Mouse (Mus musculus) retina, adult 2 months (tissue): ENCODE measurements around the gene Kcnip3.

Experiments used
- DNase-seq: peaks from one replicate; pipeline ENCODE4 v3.0.0-alpha.2; 2012; ENCODE audit warnings: low read depth, low spot score

Kcnip3 gene

GRCm38 (mm10) chr2:127470661-127471060 is 51.2 kb downstream of the Kcnip3 start:
- DNase-seq = no peak

GRCm38 (mm10) chr2:127470183-127470582 is 51.7 kb downstream of the Kcnip3 start:
- DNase-seq = no peak

- DNase-seq = peak; percentile 56
These were observed 59.6 kb downstream of the Kcnip3 start for GRCm38 (mm10) chr2:127462314-127462713.

DNA sequence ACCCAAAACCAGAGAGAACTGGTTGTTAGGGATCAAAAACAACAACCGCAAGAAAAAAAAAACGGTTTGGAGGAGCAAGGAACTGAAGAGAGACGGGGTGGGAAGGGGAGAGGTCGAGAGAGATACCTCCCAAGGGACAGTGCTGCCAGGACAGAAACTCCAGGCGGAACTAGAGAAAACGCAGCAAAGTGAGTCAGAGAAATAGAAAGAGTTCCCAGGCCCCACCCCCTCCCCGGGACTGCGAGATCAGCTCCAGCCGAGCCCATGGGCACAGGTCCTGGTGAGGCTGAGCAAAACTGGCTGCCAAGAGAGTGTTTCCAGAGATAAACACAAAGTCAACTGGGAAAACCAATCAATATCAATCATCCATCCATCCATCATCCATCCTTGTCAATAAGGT is 60.5 kb downstream of the Kcnip3 start:
- DNase-seq = no peak

DNA sequence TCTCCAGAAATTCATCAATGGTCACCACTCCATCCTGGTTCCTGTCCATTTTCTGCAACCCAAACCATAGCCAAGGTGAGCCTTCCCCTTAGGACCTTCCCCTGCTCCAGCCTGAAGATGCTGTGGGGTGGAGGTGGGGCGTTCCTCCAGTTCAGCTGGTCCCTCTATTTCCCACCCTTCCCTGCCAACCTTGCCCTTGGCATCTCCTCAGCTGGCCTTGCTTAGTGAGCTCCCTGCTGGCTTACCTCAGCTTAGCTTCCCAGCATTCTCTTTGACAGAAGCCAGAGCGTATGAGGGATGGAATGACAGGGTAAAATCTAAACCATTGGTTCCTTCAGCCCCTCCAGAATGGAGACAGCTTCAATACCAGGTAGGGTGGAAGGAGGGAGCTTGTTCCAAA is 62.6 kb downstream of the Kcnip3 start:
- no peak for DNase-seq

GRCm38 (mm10) chr2:127453764-127454163 is 68.1 kb downstream of the Kcnip3 start:
- DNase-seq = peak; percentile 54

DNA sequence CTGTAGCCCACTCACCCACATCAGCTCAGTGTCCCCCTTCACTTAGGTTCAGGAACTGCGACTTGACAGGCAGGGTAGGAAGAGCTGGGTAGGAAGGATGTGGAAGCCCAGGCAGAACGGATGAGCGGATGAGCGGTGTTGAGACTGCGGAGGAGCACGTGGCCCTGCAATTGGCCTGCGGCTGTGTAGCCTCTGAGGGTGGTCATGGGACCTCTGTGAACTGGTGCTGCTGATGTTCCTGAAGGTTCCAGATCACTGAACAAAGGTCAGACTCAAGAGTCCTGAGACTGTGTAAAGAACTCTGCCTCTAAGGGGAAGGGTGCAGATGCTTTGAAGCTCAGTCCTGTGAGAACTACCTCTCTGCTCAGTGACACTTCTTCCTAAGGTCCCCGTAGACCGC is 68.8 kb downstream of the Kcnip3 start:
- no peak for DNase-seq

GRCm38 (mm10) chr2:127451748-127452147 is 70.1 kb downstream of the Kcnip3 start:
- no peak for DNase-seq

- DNase-seq = no peak
These were observed 72.2 kb downstream of the Kcnip3 start for GRCm38 (mm10) chr2:127449691-127450090.

- DNase-seq = no peak
These were observed 75.0 kb downstream of the Kcnip3 start for GRCm38 (mm10) chr2:127446847-127447246.

GRCm38 (mm10) chr2:127444055-127444789 is 77.7 kb downstream of the Kcnip3 start, which contains the start of gene Fahd2a:
Fahd2a (minus strand) TSS chr2:127444565.
- DNase-seq = peak; percentile 82

DNA sequence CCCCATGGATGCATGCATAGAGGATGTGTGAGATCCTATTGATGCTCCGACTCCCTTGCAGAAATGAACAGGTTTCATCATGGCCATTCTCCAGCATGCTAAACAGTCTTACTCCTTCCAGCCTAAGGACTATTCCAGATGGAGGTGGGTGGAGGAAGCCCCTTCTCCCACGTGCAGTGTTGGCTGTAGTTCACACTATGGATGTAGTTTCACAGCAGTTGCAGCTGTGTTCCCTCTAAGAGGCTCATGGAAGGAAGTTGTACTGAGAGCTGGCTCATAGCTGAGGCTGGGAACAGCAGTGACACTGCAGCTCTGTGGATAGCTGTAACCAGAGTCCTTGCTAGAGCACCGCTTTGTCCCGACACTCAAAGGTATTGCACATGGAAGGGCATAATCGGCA is 84.2 kb downstream of the Kcnip3 start:
- no peak for DNase-seq

DNA sequence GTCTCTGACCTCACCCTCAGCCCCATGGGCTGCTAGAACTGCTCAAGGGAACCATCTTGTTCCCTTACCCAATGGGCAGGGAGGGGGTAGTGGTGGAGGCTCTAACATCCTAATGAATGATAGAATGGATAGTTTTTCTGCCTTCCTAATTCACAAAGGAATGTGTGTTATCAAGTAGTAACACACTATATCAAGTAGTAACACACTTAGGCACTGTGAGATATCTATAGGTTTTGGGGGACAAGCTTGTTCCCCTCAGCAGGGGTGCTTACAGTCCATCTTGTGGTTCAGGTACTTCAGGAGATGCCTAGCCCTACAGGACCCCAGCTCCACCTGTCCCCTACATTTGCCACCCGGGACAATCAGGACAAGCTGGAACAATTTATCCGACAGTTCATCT is 86.3 kb downstream of the Kcnip3 start:
- DNase-seq = no peak

- no peak for DNase-seq
These were observed 86.8 kb downstream of the Kcnip3 start for GRCm38 (mm10) chr2:127435135-127435534.

DNA sequence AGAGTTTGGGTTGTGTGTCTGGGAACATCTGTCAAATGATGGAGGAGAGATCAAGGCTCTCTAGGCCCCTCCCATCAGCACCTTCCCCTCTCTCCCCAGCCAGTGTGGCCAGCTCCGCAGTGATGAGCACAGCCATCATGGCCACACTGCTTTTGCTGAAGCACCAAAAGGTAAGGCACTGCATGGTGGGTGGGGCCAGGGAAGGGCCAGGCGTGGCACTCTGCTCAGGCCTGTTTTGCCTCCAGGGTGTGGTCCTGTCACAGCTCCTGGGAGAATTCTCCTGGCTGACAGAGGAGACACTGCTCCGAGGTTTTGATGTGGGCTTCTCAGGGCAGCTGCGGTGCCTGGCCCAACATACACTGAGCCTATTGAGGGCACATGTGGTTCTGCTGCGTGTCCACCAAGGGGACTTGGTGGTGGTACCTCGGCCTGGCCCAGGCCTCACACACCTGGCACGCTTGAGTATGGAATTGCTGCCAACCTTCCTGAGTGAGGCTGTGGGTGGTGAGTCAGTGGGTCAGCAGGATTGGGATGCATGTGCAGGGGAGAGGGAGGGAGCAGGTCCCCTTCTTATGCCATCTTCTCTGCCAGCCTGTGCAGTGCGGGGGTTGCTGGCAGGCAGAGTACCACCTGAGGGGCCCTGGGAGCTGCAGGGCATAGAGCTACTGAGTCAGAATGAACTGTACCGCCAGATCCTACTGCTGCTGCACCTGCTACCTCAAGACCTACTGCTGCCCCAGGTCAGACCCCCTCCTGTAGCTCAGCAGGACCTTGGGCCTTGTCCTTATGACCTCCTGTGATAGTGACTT is 88.2 kb downstream of the Kcnip3 start:
- no peak for DNase-seq

- no peak for DNase-seq
These were observed 91.7 kb downstream of the Kcnip3 start for GRCm38 (mm10) chr2:127430238-127430637.

DNA sequence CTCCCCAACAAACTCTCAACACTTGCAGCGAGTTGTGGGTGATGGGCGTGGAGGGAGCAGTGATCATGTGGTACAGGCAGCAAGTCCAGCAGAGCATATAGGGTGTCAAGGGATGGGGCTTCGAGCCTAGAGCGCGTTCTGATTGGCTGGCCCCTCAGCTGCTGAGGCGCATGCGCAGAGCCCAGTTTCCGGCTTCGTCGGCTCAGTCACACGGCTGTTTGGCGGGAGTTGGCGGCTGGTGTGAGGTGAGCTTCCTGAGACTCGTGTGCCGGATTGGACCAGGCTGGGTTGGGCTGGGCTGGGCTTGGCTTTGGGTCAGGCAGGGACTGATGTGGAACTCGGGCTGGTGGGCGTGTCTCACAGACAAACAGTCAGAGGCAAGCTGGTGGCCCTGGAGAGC is 96.9 kb downstream of the Kcnip3 start, which contains the start of gene Gpat2:
Gene Gpat2 (plus strand): TSS at position 223 of the 400 bp plus-strand sequence.
- DNase-seq = no peak

DNA sequence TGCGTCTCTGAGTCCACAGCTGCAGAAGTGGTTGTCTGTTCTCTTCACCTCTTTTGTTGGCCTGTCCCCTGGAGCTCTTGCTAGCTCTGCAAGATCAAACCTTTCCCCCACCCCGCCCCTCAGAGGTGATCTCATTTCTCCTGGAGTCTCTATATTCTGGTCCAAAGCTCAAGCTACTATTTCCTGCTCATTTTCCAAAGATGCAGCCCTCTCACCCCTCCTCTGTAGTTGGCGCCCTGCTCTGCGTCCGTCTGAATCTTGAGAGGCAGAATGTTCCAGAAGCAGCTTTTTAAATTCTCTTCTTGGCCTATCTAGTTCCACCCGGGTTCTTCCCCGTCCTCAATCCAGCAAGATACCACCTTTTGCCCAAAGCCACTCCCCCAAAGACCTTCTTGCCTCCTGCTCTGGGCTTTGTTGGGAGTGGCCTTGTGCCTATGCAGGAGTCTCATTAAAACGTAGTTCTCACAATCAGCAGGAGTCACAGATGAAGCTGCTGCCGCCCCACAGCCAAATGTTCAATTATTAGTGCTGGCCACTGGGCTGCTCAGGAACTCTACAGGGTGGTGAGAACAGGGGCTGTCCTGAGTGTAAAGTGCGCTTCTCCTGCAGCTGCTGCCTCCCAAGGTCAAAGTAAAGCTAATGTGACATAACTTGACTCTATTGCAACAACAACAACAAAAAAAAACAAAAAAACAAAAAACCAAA is 103.5 kb downstream of the Kcnip3 start:
- DNase-seq = no peak

DNA sequence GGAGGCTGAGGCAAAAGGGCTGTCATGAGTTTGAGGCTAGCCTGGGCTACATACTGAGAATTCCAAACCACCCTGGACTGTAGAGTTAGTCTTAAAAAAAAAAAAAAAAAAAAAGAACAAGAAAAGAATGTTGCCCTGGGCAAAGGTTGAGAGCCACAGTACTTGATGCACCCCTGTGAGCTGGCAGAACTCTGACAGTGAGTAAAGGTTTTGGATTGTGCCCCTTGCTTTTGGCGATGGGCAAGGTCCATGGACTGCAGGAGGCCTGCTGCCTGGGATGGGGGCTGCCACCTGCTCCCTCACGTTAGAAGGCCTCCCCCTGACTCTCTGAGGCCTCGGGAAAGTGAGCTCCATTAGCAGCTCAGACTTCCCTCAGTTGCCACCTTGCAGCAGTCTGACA is 105.2 kb downstream of the Kcnip3 start:
- DNase-seq = no peak

DNA sequence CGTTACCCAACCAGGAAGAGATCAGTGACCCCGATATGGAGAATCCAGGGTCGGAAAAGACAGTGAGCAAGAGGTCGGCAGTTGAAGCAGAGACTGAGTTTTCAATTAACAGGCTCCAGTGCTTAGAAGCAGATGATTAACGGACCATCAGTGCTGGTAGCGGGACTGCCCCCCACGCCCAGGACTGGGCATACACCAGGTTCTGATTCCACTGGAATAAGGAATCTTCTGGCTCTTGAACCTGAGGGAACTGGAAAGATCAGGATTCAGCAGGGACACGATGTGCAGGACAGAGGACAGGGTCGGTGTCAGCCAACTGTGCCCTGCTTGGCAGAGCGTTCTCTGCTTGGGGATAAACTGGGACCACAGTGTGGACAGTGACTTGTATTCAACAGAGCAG is 106.1 kb downstream of the Kcnip3 start:
- DNase-seq = no peak

DNA sequence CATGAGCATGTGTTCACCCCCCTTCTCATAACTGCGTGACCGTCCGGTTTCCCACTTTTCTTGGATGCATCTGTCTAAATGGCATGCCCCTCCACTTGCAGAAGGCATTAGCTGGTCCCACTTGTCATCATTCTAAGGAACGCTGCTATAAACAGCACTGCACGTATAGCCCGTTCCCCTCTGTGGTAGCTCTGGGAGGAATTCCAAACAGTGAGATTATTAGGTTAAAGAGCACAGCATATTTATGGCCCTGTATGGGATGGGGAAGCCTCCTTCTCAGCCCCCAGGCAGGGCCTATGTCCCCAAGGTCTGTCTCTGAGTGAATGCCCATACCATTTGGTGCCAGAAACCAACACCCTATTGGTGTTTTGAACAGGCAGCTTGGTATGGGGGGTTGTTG is 110.8 kb downstream of the Kcnip3 start:
- no peak for DNase-seq
